Mouse (Mus musculus) liver, postnatal 0 days (tissue): ENCODE data around the gene Mex3a. TPM values are rescaled to one million over a fixed set of nuclear protein-coding genes. Genes with fewer than 3 reads are reported as not detected.
A peak's percentile ranks its signal among the peaks of the same experiment; 100 is the strongest.

Experiments used
- ATAC-seq: fragments of 200-750 bp; cut with Nextera tagmentation; 2 replicates; pipeline ENCODE4 v1.8.0; 2017; ENCODE audit warnings: mild to moderate bottlenecking, moderate library complexity
- DNase-seq: peaks from one replicate; pipeline ENCODE4 v3.0.0-alpha.2; 2016
- H3K27ac ChIP-seq: fragments of 300-500 bp; sonication (generic); 2 replicates; pipeline ENCODE4 v1.5.1; 2014; ENCODE audit warnings: antibody characterized with exemption, moderate library complexity, mild to moderate bottlenecking, low read depth
- H3K27me3 ChIP-seq: fragments of 300-500 bp; sonication (generic); 2 replicates; pipeline ENCODE4 v1.6.1; 2014; ENCODE audit warnings: low read length, control low read depth, mixed read lengths; ENCODE audit not compliant: insufficient read depth
- H3K36me3 ChIP-seq: fragments of 300-500 bp; sonication (generic); replicated peaks from 2 replicates; pipeline ENCODE4 v1.6.1; 2014; ENCODE audit warnings: mild to moderate bottlenecking, control low read depth, low read length, moderate library complexity, mixed read lengths; ENCODE audit not compliant: insufficient read depth
- H3K4me1 ChIP-seq: fragments of 300-500 bp; sonication (generic); 2 replicates; pipeline ENCODE4 v1.6.1; 2014; ENCODE audit warnings: antibody characterized with exemption, mild to moderate bottlenecking, control low read depth; ENCODE audit not compliant: insufficient read depth
- H3K4me2 ChIP-seq: fragments of 300-500 bp; sonication (generic); 2 replicates; pipeline ENCODE4 v1.6.1; 2014; ENCODE audit warnings: low read depth, mild to moderate bottlenecking, low read length, moderate library complexity, mixed read lengths
- H3K4me3 ChIP-seq: fragments of 300-500 bp; sonication (generic); 2 replicates; pipeline ENCODE4 v1.5.1; 2014; ENCODE audit warnings: low read depth, low read length
- H3K9ac ChIP-seq: fragments of 300-500 bp; sonication (generic); replicated peaks from 2 replicates; pipeline ENCODE4 v1.6.1; 2014; ENCODE audit warnings: mild to moderate bottlenecking, moderate library complexity
- H3K9me3 ChIP-seq: fragments of 300-500 bp; sonication (generic); 2 replicates; pipeline ENCODE4 v1.6.1; 2016; ENCODE audit warnings: mild to moderate bottlenecking, control low read depth, low read length, mixed read lengths
- CTCF ChIP-seq: sonication (generic); IDR thresholded peaks from 2 replicates; pipeline ENCODE4 v1.5.1; 2016; ENCODE audit warnings: antibody characterized with exemption, low read depth
- EP300 ChIP-seq: IDR thresholded peaks from 2 replicates; pipeline ENCODE4 v1.6.1; 2016; ENCODE audit warnings: antibody characterized with exemption, low read depth, mild to moderate bottlenecking
- WGBS: fragments of 180-500 bp; shearing (Covaris S2); extraction: QIAGEN DNeasy Blood & Tissue Kit; methylation state at CpG from one replicate; pipeline ENCODE4 v1.1.7; 2014; ENCODE audit not compliant: insufficient replicate concordance; 5-methylcytosine and 5-hydroxymethylcytosine counted together
- polyA plus RNA-seq: library from polyadenylated mRNA; unstranded; fragments of >200 nt; fragmentation: Nextera tagmentation; extraction: Ambion mirVana; gene quantifications from 2 replicates; pipeline ENCODE4 v1.2.1, GENCODE M21; 2015

Gene Mex3a
- polyA plus RNA-seq, 1 experiment from 2014 or later = 0.51 TPM

- WGBS = 80% methylated on average over 1 of the region's 1 CpGs
Observed at GRCm38 (mm10) chr3:88487396-88487795, 44.8 kb upstream of the Mex3a start.

DNA sequence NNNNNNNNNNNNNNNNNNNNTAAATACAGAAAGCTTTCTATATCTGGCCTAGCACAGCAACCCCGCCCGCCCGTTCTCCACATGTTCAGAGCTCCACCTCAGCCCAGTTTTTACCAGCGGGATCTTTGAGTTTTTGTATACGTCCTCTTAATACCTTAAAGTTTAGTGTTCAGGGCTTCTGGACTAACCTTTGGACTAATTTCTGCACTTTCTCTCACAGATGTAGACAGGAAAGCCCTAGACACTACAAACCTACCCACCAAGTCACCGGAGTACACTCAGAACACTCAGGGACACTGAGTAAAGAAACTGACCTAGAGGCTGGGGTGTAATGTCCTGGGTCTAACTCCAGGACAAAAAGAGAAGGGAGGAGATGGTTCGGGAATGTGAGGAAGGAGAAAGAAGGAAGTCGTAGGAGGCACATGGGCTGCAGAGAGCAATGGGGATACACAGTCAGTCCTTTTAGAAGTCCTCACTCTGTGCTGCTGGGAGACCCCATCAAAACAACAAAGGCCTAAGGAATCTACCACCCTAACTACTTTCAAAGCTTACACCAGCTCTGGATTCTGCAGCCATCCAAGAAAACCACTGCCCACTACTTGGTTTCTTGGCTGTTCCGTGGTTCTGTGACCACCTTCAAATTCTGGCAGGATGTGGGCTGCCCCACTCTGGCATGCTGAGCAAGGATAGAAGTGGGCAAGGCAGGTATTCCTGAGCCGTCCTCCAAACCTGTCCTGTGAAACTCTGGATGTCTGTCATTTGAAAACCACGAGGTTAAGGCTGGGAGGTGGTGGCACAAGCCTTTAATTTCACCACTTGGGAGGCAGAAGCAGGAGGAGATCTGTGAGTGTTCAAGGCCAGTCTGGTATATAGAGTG, 38.3 kb upstream of the Mex3a start:
- Histone ChIP-seq H3K27ac (peak overlapping the region; percentile 90), H3K36me3 (peaks cover 10% of the 10 kb centered on the region), H3K4me1 (peaks cover 57% of the 10 kb centered on the region), H3K4me3 (0 out of 2 replicates have a peak overlapping the region, but pooled peaks have one; percentile 57), H3K9ac (peak overlapping the region; percentile 69), H3K9me3 (no peaks in the 10 kb centered on the region), H3K4me2 (peak overlapping the region; percentile 96), H3K27me3 (no peaks in the 10 kb centered on the region)
- WGBS = 56% methylated on average over 11 of the region's 11 CpGs
- no peak for ATAC-seq
- DNase-seq = no peak
- no peak for TF ChIP-seq CTCF
- no peak for TF ChIP-seq EP300

More at GRCm38 (mm10) chr3:88487396-88487795, 44.8 kb upstream of the Mex3a start:
- Histone ChIP-seq H3K4me1 (peaks cover 10% of the 10 kb centered on the region), H3K27ac (no peak overlapping the region), H3K27me3 (peaks cover 10% of the 10 kb centered on the region; the same call in 1 of the 2 replicates), H3K9me3 (no peaks in the 10 kb centered on the region), H3K4me2 (no peak overlapping the region), H3K9ac (no peak overlapping the region), H3K36me3 (peaks cover 48% of the 10 kb centered on the region), H3K4me3 (no peak overlapping the region)
- ATAC-seq = no peak
- TF ChIP-seq EP300 (no peak), CTCF (no peak)
- DNase-seq = no peak

GRCm38 (mm10) chr3:88494836-88495628, 37.2 kb upstream of the Mex3a start:
- DNase-seq (peak; percentile 79), ATAC-seq (peak; percentile 41)
- no peak for TF ChIP-seq EP300
- TF ChIP-seq CTCF = no peak
- Histone ChIP-seq H3K27me3 (no peaks in the 10 kb centered on the region), H3K4me1 (peaks cover 59% of the 10 kb centered on the region), H3K9me3 (no peaks in the 10 kb centered on the region), H3K27ac (peak overlapping the region; percentile 90), H3K4me2 (peak overlapping the region; percentile 53), H3K36me3 (peaks cover 17% of the 10 kb centered on the region), H3K9ac (peak overlapping the region; percentile 9), H3K4me3 (peak overlapping the region; percentile 1; the same call in 1 of the 2 replicates)
- 40% methylated on average over 9 of the region's 9 CpGs for WGBS

GRCm38 (mm10) chr3:88495741-88496415, 36.3 kb upstream of the Mex3a start:
- Histone ChIP-seq H3K4me1 (peaks cover 67% of the 10 kb centered on the region), H3K4me3 (0 out of 2 replicates have a peak overlapping the region, but pooled peaks have one; percentile 1), H3K27me3 (no peaks in the 10 kb centered on the region), H3K36me3 (peaks cover 17% of the 10 kb centered on the region), H3K9me3 (no peaks in the 10 kb centered on the region), H3K4me2 (peak overlapping the region; percentile 53), H3K27ac (peak overlapping the region; percentile 90), H3K9ac (peak overlapping the region; percentile 38)
- no peak for ATAC-seq
- WGBS = 74% methylated on average over 10 of the region's 10 CpGs
- no peak for TF ChIP-seq EP300
- TF ChIP-seq CTCF = no peak
- no peak for DNase-seq

DNA sequence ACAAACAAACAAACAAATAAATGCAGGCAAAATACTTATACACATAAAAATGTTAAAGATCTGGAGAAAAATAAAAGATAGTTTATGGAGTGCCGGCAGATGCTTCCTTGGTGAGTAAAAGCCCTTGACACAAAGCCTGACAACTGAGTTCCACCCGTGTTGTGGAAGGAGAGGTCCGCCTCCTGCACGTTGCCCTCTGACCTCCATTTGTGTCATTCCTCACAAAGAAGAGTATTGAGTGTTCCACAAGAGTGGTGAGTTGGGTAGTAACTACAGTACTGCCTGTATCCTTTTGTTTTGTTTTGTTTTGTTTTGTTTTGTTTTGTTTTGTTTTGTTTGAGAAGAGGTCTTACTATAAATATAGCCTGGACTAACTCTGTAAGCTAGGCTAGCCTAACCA, 32.6 kb upstream of the Mex3a start:
- Histone ChIP-seq H3K9me3 (no peaks in the 10 kb centered on the region), H3K4me3 (no peak overlapping the region), H3K27ac (peak overlapping the region; percentile 94), H3K36me3 (peaks cover 12% of the 10 kb centered on the region), H3K9ac (no peak overlapping the region), H3K4me2 (peak overlapping the region; percentile 96), H3K4me1 (peaks cover 51% of the 10 kb centered on the region), H3K27me3 (no peaks in the 10 kb centered on the region)
- 77% methylated on average over 4 of the region's 4 CpGs for WGBS
- ATAC-seq (no peak), DNase-seq (no peak)
- no peak for TF ChIP-seq CTCF
- no peak for TF ChIP-seq EP300
